ENCODE assay signal across 17 mouse cellular contexts in the genomic region with DNA sequence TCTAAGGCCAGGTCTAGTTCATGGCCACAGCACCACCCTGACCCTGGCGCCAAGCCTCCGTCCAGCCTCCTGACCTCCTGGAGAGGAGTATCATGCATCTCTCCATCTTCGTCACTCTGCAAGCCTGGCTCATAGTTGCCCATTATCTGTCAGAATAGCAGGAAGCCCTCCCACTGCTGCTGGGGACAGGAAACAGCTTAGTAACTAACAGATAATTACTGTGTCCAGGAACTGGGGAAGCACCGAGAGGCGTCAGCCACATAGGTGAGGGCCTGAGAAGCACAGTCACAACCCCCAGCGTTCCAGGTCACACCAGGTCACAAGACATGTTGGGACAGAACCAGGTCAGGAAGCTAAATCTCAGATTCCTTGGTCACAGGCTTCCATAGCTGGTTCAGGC. TPM values are rescaled to one million over a fixed set of nuclear protein-coding genes. Genes with fewer than 3 reads are reported as not detected.
A peak's percentile ranks its signal among the peaks of the same experiment; 100 is the strongest.
DNase-seq lines count a peak whose midpoint lies in the region; ATAC-seq and TF ChIP-seq lines count a peak whose summit lies in the region.
"Had no signal": no experiment of that assay in that cellular context is flagged by ENCODE, and none has a peak within 500 bp of the region (broad histone marks: within the 10 kb centered on the region; RNA-seq: fewer than 3 reads in every experiment).

No protein-coding gene starts in this region.

- H3K27ac ChIP-seq in lung, embryonic 14.5 days (ENCODE audit: low read depth), result no peak overlapping the region
- no peak overlapping the region for H3K27ac ChIP-seq in liver, embryonic 13.5 days
- no peak overlapping the region for H3K27ac ChIP-seq in midbrain, embryonic 11.5 days (ENCODE audit: low read depth, low read length)
- H3K27ac ChIP-seq: embryonic facial prominence, embryonic 15.5 days; forebrain, embryonic 15.5 days; hindbrain, postnatal 0 days; limb, embryonic 13.5 days; midbrain, embryonic 13.5 days had no signal

- H3K4me2 ChIP-seq in lung, embryonic 14.5 days, result no peak overlapping the region
- no peak overlapping the region for H3K4me2 ChIP-seq in liver, embryonic 13.5 days
- no peak overlapping the region for H3K4me2 ChIP-seq in midbrain, embryonic 11.5 days
- H3K4me2 ChIP-seq: embryonic facial prominence, embryonic 15.5 days; forebrain, embryonic 15.5 days; limb, embryonic 13.5 days; midbrain, embryonic 13.5 days had no signal

- no peak for TF ChIP-seq CTCF in lung, embryonic 14.5 days (IDR thresholded peaks at IDR 0.05; ENCODE audit: low read depth)

- H3K9me3 ChIP-seq in lung, embryonic 14.5 days (ENCODE audit: low read depth, low read length), result no peaks in the 10 kb centered on the region
- no peaks in the 10 kb centered on the region for H3K9me3 ChIP-seq in liver, embryonic 13.5 days (replicated peaks)
- no peaks in the 10 kb centered on the region for H3K9me3 ChIP-seq in midbrain, embryonic 11.5 days (ENCODE audit: control insufficient read depth, low read length)
- H3K9me3 ChIP-seq: embryonic facial prominence, embryonic 15.5 days; forebrain, embryonic 15.5 days; limb, embryonic 13.5 days; midbrain, embryonic 13.5 days had no signal

- H3K27me3 ChIP-seq in lung, embryonic 14.5 days (ENCODE audit: insufficient read depth, low read length), result 0 out of 2 replicates have a peak, but pooled peaks cover 2% of the 10 kb centered on the region
- H3K27me3 ChIP-seq in liver, embryonic 13.5 days, result no peaks in the 10 kb centered on the region
- H3K27me3 ChIP-seq in midbrain, embryonic 11.5 days (ENCODE audit: control insufficient read depth, insufficient read depth, low read length), result peaks cover 1% of the 10 kb centered on the region
- H3K27me3 ChIP-seq: forebrain, embryonic 15.5 days had no signal

- H3K4me3 ChIP-seq in lung, embryonic 14.5 days (ENCODE audit: low read depth, low read length), result no peak overlapping the region
- no peak overlapping the region for H3K4me3 ChIP-seq in liver, embryonic 13.5 days (replicated peaks)
- no peak overlapping the region for H3K4me3 ChIP-seq in midbrain, embryonic 11.5 days (ENCODE audit: low read depth, low read length)
- H3K4me3 ChIP-seq: embryonic facial prominence, embryonic 15.5 days; forebrain, embryonic 15.5 days; limb, embryonic 13.5 days; midbrain, embryonic 13.5 days had no signal

- H3K4me1 ChIP-seq in lung, embryonic 14.5 days (ENCODE audit: insufficient read depth), result no peaks in the 10 kb centered on the region
- H3K4me1 ChIP-seq in liver, embryonic 13.5 days (replicated peaks), result peaks cover 25% of the 10 kb centered on the region
- H3K4me1 ChIP-seq in midbrain, embryonic 11.5 days (ENCODE audit: control insufficient read depth, insufficient read depth, low read length), result no peaks in the 10 kb centered on the region
- H3K4me1 ChIP-seq: forebrain, embryonic 15.5 days; limb, embryonic 13.5 days; midbrain, embryonic 13.5 days had no signal

- 29% methylated on average over 6 of the region's 6 CpGs for WGBS in lung, embryonic 14.5 days
- WGBS in liver, embryonic 13.5 days (ENCODE audit: insufficient replicate concordance), result 16% methylated on average over 6 of the region's 6 CpGs
- WGBS in midbrain, embryonic 11.5 days, result 77% methylated on average over 6 of the region's 6 CpGs

- no peaks in the 10 kb centered on the region for H3K36me3 ChIP-seq in lung, embryonic 14.5 days (ENCODE audit: insufficient read depth)
- no peaks in the 10 kb centered on the region for H3K36me3 ChIP-seq in liver, embryonic 13.5 days
- H3K36me3 ChIP-seq in midbrain, embryonic 11.5 days (ENCODE audit: control insufficient read depth, insufficient read depth, low read length), result no peaks in the 10 kb centered on the region
- H3K36me3 ChIP-seq: embryonic facial prominence, embryonic 15.5 days; forebrain, embryonic 15.5 days; limb, embryonic 13.5 days; midbrain, embryonic 13.5 days had no signal

- ATAC-seq in lung, embryonic 14.5 days (ENCODE audit: insufficient read depth), result no peak; the same call in 1 of the 2 replicates
- peak; percentile 39; the same call in 1 of the 2 replicates for ATAC-seq in liver, embryonic 13.5 days (ENCODE audit: low read depth)
- peak; percentile 51 for ATAC-seq in megakaryocyte, adult 5-6 weeks (ENCODE audit: poor library complexity, severe bottlenecking)
- no peak for ATAC-seq in midbrain, embryonic 11.5 days (ENCODE audit: low FRiP score)
- ATAC-seq: forebrain, embryonic 15.5 days; hindbrain, postnatal 0 days; midbrain, embryonic 13.5 days had no signal

- DNase-seq in embryo, embryonic 10.5 days (ENCODE audit: low spot score), result peak; percentile 4
- no peak for DNase-seq in embryo, embryonic 11 days
- peak; percentile 25 for DNase-seq in lung, embryonic 14.5 days
- DNase-seq in lung, postnatal 25 days (ENCODE audit: low spot score), result no peak
- DNase-seq in liver, embryonic 13.5 days, result no peak
- DNase-seq in Muller cell, postnatal 12 days (ENCODE audit: inconsistent ontology term), result no peak
- DNase-seq in midbrain, embryonic 11.5 days (ENCODE audit: low spot score, missing footprints), result no peak
- DNase-seq: adrenal gland, postnatal 25 days; cerebellum, postnatal 25 days; heart, adult 18-20 months; heart, postnatal 14 days had no signal

- no peak overlapping the region for H3K9ac ChIP-seq in lung, embryonic 14.5 days
- H3K9ac ChIP-seq in liver, embryonic 13.5 days, result no peak overlapping the region
- no peak overlapping the region for H3K9ac ChIP-seq in midbrain, embryonic 11.5 days (ENCODE audit: low read length)
- H3K9ac ChIP-seq: embryonic facial prominence, embryonic 15.5 days; forebrain, embryonic 15.5 days; limb, embryonic 13.5 days; midbrain, embryonic 13.5 days had no signal

RNA-seq across cellular contexts. Expression of a gene that starts 6.7 kb away (rescaled TPM):
- polyA plus RNA-seq in lung, embryonic 14.5 days (2014; fragmentation: Nextera tagmentation; extraction: Ambion mirVana), result 9.5 and 9.9 TPM in 2 replicates
- polyA plus RNA-seq in liver, embryonic 13.5 days (2015; fragmentation: Nextera tagmentation; extraction: Ambion mirVana), result 5.5 and 6.6 TPM in 2 replicates
- 3.7 and 5.3 TPM in 2 replicates for total RNA-seq in megakaryocyte, adult 5-6 weeks (2015)
- total RNA-seq in megakaryocyte, adult 5-6 weeks (2017), result 6.1 and 7.6 TPM in 2 replicates
- 5.6 and 6.1 TPM in 2 replicates for polyA plus RNA-seq in midbrain, embryonic 11.5 days (2014; fragmentation: Nextera tagmentation; extraction: Ambion mirVana)

Comparison
In these comparisons a context has a peak if more than half of its experiments do, and no peak if none do; other contexts are left out.
1. DNase-seq: peak in embryo, embryonic 10.5 days (single experiment) and lung, embryonic 14.5 days (single experiment); none in embryo, embryonic 11 days (single experiment), lung, postnatal 25 days (single experiment), liver, embryonic 13.5 days (single experiment), Muller cell, postnatal 12 days (single experiment) and midbrain, embryonic 11.5 days (single experiment).
2. ATAC-seq: peak in liver, embryonic 13.5 days (single experiment) and megakaryocyte, adult 5-6 weeks (single experiment); none in lung, embryonic 14.5 days (single experiment) and midbrain, embryonic 11.5 days (single experiment).